Mouse (Mus musculus) thymus, postnatal 0 days (tissue): ENCODE data around the gene Ift140. TPM values are rescaled to one million over a fixed set of nuclear protein-coding genes. Genes with fewer than 3 reads are reported as not detected.

Experiments
- DNase-seq: peaks from one replicate; pipeline ENCODE4 v3.0.0-alpha.2; 2015; ENCODE audit warnings: low spot score
- polyA plus RNA-seq: library from polyadenylated mRNA; unstranded; fragments of >200 nt; fragmentation: Nextera tagmentation; extraction: Ambion mirVana; gene quantifications from 2 replicates; pipeline ENCODE4 v1.2.1, GENCODE M21; 2015

The Ift140 gene
- 10.6 and 11.7 TPM in 2 replicates for polyA plus RNA-seq

DNA sequence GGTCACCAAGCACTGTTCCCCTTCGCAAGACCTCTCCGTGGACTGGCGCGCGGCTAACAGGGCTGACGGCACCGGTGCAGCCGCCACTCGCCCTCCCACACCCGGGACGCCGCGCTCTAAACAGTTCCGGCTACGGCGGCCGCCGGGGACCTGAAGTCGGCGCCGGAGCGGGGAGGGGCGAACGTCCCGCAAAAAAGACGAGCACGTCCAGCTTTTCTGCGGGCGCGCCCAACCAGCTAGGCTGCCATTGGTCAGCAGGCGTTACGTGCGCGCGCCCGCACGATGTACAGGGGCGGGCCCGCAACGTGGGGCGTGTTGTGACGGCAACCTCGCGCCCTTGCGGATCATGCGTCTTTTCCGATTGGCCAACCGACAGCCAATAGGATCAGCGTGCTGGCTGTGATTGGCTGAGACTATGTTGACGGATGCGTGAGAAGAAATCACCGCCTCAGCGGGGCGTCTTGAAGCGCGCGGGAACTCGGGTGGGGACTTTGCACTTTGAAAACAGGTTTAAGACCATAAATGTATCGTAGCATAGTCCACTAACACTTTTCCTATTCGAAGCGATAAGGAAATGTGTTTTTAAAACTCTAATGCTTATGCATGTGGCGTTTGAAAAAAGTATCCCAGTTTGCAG is at the start of gene Ift140, which contains the start of gene Cramp1l:
Gene Ift140, plus strand, starts transcription at position 431 of the 637 bp plus-strand sequence.
Gene Cramp1l, minus strand, starts transcription at position 134 of the 637 bp plus-strand sequence.
- DNase-seq: peak; percentile 99

DNA sequence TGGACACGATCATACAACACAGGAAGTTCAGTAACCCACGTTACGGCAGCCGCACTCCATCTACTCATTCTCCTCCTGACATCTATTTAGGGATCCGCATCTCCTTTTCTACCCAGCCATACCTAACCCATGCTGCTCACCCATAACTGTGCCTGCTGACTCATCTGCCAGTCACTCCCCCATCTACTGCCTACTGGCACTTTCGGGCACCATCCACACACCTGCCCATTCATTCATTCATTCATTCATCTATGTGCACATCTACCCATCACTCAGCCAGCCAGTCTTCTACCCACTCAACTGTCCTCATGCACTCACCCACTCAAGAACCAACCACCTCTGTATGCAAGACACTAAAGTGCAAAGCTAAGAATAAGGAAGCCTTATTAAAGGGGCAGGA is 28.7 kb upstream of the Ift140 start:
- DNase-seq: no peak

DNA sequence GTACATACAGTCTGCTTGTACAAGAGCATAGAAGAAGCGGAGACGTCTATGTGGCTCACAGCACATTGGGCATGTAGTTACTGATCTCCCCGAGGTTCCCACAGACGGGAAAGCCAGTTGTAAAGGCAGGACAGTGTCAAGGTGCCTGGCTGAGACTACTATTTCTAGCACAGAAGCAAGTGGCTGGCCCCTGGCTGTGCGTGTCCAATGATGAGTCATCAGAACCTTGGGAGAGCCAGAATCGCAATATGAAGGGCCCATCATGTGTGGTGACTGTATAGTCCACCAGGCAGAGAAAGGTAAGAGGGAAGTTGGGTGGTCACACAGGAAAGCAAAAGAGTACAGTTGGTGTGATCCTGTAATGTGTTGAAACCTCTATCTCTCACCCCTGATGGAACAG is 21.2 kb upstream of the Ift140 start:
- DNase-seq: no peak

DNA sequence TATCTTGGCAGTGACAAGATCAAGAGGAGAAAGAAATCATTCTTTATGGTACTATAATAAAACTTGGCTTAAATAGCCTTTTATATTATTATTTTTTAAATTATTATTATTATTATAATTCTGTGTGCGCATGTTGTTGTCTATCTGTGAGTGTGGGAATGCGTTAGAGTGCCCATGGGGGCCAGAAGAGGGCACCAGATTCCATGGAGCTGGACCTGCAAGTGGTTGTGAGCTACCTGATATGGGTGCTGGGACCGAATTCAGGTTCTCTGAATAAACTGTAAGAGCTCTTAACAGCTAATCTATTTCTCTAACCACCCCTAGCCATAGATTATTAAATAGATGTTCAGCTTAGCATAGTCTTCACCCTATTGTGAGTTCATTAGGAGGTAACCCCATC is 10.8 kb upstream of the Ift140 start:
- no peak for DNase-seq

DNA sequence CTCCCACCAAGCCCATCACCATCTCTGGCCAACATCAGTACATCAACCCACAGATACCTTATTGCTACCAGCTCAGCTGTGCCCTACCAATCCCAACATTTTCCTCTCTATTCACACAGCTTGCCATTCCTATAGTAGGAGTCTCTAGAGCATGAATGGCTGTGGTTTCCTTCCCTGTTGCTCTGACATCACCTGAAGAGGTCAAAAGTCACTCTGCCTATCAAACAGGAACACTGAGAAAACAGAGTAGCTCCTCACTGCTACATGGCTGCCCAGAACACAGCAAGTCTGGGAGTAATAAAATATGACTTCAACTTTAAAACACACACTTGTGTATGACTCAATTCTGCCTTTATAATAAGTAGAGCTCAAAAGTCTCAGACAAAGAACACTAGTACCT is 8.4 kb upstream of the Ift140 start:
- DNase-seq: no peak

DNA sequence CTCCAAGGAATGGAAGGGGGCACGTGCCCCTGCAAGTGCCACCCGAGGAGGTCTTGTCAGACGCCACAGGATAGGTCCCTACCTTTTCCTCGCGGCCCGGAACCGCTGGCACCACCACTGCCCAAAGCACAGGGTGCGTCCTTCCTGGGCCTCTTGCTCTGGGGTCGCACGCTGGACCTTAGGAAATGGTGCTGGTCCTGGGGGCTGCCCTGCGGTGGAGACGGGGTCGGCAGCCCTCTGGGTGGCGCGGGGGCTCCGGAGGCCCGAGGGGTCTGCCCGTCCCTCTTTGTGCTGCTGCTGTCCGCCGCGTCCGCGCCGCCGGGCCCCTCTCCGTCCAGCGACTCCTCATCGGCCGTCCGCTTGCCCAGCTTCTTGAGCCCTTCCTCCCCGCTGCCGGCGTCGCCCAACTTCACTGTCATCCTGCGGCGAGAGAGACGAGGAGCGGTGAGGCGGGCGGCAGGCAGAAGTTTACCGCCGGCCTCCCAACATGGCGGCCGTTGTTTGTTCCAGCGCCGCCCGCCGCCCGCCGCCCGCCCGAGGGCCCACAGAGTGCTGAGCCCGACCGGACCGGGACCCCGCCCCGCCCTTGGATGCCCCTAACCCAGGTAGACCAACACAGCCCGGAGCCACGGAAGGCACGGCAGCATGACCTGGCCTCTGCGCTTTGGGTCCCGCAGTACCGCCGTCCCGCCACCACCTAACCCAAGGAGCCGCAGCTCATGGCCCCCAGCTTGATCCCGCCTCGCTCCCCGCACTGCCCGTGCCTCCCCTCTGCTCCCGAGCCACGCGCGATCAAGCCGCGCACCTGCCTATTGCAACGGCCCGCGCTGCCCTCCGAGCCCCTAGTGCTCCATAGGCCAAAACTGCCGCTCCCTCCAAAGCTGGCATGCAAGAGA is 2.0 kb upstream of the Ift140 start:
- peak; percentile 41 for DNase-seq

DNA sequence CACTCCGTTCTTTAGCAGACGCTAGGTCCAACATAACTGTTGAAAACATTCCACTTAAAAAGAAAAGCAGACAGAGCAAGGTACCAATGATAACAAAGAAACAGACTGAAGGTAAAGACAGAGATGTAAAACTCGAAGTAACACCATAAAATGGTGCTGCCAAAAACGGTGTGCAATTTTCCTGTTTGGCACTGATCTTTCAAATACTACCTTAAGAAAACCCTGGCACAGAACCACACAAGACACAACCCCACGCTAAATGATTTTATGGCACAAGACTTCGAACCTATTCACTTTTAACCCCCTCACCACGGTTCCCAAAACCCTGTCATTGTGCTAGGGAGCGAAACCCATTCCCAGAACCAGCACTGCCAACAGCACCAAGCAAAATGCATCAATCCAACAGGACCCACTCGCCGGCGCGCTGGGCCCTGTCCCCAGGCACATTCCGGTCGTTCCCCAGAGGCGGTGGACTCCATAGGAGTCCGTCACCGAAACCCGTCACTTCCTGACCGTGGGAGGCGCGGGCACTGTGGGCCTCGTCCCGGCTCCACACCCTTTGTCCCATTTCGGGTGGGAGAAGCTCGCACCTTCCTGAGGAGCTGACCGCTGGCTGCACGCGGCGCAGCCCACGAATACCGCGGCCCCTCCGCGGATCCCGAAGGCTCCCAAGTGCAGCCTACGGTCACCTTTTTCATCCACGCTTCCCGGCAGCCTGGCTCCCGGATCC is 879 bp upstream of the Ift140 start:
- peak; percentile 6 for DNase-seq

DNA sequence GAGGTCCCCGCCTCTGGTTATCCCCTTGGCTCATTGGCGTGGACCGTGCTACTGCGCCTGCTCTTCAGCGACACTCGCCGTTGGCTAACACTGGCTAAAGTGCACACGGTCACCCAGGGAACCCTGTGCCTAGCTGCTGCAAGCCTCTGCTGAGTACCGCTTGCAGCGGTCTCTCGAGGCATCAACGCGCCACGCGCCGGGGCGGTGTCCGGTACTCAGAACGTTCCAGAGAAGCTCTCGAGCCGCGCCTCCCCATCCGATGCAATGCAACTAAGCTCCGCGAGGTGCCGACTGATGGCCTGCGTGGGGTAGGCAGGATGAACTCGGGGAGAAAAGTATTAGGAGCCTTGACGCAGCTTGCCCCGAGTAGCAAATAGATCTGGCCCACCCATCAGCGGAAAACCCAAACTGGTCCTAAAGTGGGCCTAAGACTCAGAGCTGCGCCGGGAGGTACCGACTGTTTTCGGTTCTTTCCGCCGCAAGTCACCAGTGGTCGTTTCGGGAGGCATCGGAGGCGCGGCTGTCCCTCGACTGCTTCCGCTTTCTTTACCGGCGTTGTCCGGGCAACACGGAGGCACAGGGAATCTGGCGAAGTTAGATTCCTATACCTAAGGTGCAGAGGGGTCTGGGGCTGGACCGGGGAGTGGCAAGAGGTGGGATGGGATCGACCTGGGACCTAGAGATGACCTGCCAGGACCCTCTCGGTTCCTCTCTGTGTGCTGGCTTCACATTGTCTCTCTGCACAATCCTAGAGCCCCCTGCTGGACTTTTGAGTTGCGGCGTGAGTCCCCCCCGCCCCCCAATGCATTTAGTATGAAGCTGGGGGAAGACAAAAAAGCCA is 627 bp downstream of the Ift140 start:
- DNase-seq: peak; percentile 66

DNA sequence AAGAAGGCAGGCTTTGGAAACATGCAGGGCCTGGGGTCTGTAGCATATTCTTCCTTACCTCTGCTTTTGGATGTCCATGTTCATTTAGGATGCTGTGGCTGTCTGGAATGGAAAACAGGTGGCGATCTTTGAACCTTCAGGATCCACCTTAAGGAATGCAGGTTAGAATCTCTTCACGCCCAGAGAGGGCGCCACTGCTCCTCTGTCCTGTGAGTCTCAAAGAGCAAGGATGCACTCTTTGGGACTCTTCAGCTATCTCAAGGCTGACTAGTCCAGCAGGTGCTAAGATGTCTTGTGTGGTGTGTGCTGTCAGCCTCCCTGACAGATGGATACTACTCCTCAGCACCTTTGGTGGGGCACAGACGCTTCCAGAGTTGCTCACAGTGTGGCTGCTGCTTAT is 20.3 kb downstream of the Ift140 start:
- DNase-seq: peak; percentile 5

DNA sequence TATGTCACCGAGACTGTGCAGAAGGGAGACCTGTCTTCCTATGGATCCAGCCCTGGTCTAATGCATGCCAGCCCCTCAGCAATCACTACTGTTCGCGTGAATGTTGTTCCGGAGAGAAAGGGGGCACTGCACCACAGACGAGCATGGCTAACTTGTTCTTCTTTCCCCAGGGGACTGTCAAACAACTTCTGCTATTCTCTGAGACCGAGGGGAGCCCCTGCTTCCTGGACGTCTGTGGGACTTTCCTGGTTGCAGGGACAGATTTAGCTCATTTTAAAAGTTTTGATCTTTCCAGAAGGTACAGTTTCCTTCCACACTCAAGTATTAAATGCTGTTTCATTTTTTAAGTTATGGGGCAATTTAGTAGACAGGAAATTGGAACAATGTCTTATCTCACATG is 29.0 kb downstream of the Ift140 start:
- no peak for DNase-seq

DNA sequence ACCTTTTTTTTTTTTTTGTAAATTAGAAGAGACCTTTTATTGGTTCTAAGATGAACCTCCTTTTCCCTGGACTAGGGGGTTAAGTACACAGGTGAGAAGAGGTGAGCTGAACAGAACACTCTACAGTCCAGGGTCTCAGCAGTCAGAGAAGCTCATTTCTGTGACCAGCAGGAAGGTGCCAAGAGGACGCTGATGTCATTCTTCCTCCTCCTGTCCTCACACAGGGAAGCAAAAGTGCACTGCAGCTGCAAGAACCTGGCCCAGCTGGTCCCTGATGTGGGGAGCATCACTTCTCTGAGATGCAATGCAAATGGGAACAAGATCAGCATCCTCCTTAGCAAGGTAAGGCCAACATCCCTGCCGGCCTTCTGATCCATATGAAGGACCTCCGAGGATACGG is 29.4 kb downstream of the Ift140 start:
- no peak for DNase-seq

DNA sequence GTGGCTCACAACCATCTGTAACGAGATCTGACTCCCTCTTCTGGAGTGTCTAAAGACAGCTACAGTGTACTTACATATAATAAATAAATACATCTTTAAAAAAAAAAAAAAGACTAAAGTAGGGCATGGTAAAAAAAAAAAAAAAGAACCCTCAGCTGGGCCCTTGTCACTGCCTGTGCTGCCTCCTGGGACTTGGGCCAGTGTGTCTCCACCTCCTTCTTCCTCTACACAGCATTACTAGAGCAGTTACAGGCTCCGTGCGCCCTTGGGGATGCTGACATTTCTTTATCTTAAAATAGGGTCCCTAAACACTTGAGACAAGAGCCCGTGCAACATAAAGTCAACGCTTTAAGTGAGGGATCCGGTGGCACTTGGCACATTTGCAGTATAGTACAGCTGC is 31.3 kb downstream of the Ift140 start:
- DNase-seq: no peak

DNA sequence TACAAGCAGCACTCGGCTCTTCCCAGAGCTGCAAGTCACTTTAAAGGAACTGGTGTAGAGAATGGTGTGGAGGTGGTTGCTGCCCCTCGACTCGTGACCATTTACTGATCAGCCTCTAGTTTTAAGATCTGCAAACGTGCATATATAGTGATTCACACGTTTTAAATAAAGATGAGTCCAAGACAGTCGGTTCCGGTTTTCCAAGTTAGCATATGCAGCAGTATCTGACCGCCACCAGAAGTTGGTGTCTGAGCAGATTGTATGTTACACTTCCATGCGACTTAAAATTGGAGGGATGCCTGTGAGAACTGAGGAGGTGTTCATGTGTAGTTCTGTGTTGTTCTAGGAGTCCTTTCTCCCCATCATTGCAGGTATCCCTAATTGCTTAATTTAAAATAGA is 37.4 kb downstream of the Ift140 start:
- no peak for DNase-seq

DNA sequence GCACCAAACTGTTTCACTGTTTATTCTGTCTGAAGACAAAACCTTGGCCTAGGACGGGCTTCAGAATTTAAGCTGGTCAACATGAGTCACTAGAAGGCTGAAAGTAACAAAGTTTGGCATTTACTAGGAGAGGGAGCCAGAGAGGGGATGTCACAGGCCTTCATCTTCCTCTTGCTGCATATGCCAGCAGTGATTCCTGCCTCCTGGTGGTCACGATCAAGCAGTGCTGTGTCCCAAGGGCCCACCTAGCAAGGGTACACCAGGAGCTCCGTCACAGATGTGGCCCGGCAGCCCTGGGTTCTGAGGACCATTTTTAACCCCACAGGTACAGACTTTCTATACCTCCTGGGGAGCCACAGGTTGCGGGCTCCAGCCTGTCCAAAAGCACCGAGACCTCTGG is 41.2 kb downstream of the Ift140 start:
- no peak for DNase-seq

DNA sequence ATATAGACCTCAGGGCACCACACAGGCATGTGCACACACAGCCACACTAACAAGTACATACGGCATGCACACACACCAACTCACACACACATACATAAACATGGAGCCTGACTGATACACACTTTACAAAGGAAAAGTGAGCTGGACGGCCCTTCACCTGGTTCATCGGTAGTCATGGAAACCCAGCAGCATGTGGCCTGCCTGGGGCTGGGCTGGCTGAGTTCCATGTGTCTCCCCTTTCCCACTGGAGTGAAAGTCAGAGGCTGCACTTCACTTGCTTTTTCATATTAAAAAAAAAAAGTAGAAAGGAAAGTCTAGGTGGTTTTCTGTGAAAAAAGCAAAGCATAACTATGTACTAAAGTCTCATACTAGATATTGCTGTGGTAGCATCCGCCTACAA is 47.4 kb downstream of the Ift140 start:
- no peak for DNase-seq

DNA sequence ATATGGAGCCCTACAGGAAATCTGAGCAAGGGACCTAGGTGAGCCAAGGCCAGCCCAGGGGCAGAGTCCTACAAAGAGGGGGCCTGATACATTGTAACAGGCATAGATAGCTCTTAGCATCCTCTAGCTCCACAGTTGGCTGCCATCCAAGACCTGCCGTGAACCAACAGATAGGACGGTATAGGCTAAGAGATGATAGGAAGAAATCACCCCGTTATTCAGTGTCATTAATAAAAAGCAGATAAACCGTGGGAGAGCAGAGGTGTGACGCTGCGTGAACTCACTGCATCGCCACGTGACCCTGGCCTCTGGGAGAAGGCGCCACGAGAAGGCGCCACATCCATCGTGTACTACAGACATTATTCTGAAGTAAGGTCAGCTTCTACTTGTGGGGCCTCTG is 48.0 kb downstream of the Ift140 start:
- DNase-seq: no peak

DNA sequence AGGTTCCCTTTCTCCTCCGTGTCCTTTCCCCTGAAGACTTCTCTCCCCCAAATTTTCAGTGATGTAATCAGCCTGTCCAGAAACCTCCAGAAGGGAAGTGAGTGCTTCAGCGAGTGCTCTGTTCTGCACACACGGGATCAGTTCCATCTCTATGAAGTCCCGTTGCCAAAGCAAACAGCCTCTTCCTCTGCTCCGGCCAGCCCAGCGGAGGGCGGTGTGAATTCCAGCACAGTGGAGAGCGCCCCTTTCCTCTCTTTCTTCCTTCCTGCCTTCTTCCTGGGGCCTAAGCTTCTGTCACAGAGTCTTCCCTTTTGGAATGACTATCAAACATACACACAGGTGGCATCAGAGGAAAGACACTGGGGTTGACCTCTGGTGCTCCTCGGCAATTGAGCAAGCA is 48.5 kb downstream of the Ift140 start:
- DNase-seq: no peak

DNA sequence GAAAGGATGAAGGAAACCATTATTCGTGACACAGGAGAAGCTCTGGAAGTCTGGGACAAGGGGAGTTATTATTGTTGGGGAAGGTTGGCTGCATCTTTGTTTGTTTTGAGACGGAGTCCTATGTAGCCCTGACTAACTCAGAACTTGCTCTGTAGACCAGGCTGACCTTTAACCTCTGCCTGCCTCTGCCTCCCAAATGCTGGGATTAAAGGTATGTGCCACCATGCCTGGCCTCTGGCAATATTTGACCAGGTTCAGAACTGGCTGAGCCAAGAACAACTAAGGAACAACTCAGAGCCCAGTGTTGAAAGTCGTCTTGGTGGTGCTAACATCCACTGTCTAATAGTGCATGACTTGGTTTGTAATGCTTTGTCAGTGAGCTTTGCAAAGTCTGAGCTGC is 49.3 kb downstream of the Ift140 start:
- DNase-seq: no peak

DNA sequence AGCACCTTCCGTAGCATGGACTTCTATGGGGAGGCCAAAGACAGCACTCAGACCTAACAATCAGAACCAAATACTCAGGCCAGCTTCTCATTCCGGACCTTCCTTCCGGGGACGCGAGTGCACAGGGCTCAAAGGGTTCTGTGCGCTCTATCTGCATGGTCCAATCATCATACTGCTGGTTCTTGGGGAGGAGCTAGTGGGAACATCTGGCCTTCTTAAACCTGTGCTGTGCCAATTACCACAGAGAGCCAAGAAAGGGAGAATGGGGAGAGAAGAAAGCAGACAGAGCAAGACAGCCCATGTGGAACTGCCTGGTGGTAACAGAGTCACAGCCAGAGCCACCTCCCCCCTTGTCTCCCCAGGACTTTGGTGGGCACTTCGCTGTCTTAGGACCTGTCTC is 50.7 kb downstream of the Ift140 start:
- no peak for DNase-seq

DNA sequence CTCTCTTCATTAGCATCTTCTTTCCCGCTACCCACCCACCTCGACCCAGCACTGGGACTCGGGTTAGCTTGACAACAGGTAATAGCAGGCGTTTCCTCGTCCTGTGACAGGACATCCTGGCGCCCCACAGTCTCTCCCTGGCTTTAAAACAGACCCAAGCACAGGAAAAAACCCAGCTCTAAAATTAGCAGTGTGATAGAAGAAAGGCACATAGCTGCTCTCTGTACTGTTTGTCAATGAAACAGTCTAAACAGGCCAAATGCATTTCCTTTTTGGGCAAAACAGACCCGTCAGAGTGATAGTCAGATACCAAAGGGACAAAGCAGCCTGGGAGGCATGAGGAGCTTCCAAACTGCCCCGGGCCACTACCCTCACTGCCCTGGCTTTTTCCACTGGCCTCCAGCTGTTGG is 51.6 kb downstream of the Ift140 start:
- DNase-seq: no peak

DNA sequence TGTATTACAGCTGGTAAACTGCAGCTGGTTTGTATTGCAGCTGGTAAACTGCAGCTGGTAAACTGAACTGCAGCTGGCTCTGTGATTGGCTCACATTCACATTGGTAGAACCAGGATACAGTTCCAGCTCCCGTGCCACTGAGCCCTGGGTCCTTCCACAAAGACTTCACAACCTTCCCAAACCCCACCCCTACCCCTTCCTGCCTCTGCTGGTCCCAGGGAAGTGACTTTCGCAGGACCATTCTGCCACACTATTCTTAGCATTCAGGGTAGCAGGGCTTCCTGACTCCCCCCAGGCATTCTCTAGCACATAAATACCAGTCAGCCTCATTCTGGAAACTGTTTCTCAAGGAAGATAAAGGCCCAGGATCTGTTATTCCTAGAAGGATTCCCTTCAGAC is 52.8 kb downstream of the Ift140 start:
- peak; percentile 14 for DNase-seq
